In the genomic region with DNA sequence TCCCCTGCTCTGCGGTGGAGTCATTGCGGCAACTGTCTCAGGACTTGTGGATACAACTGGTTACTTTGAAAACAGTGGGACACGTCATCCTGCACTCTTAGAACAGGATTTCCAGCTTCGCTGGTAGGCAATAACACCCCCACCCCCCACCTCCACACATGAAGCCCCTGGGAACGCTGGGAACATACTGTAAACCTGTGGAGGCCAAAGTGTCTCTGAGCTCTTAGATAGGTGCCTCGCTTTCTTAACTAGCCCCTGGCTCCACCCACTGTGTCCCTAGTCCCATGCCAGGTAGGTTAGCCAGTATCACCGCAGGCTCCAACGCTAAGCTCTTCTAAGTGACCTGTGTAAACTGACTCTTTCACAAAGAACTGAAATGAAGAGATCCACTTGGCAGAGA, we compare ENCODE assay signal across 8 mouse cellular contexts.
A peak's percentile ranks its signal among the peaks of the same experiment; 100 is the strongest.
DNase-seq lines count a peak whose midpoint lies in the region; ATAC-seq and TF ChIP-seq lines count a peak whose summit lies in the region.

No protein-coding gene starts in this region.

- H3K36me3 ChIP-seq in thymus, adult 2 months (ENCODE audit: control insufficient read depth, insufficient read depth, low read length) = no peaks in the 10 kb centered on the region
- H3K36me3 ChIP-seq in hindbrain, embryonic 13.5 days = no peaks in the 10 kb centered on the region
- H3K36me3 ChIP-seq in liver, embryonic 11.5 days (ENCODE audit: control insufficient read depth, insufficient read depth, low read length) = no peaks in the 10 kb centered on the region
- no peaks in the 10 kb centered on the region for H3K36me3 ChIP-seq in small intestine, adult 2 months (ENCODE audit: control insufficient read depth, insufficient read depth, low read length)

- no peak; the same call in 1 of the 2 replicates for ATAC-seq in hindbrain, embryonic 13.5 days (ENCODE audit: low FRiP score)
- no peak for ATAC-seq in liver, embryonic 11.5 days (replicated peaks; ENCODE audit: low FRiP score)

- peak overlapping the region; percentile 61 for H3K4me2 ChIP-seq in hindbrain, embryonic 13.5 days
- no peak overlapping the region; the same call in 1 of the 2 replicates for H3K4me2 ChIP-seq in liver, embryonic 11.5 days

- H3K4me3 ChIP-seq in thymus, adult 2 months (ENCODE audit: control insufficient read depth, insufficient read depth, low read length) = peak overlapping the region; percentile 74
- peak overlapping the region; percentile 39; the same call in 1 of the 2 replicates for H3K4me3 ChIP-seq in hindbrain, embryonic 13.5 days
- no peak overlapping the region for H3K4me3 ChIP-seq in liver, embryonic 11.5 days (ENCODE audit: low read depth, low read length)
- H3K4me3 ChIP-seq in small intestine, adult 2 months (ENCODE audit: low read depth, low read length) = peak overlapping the region; percentile 75

- WGBS in thymus, adult 2 months = 62% methylated on average over 8 of the region's 8 CpGs
- WGBS in hindbrain, embryonic 13.5 days = 57% methylated on average over 8 of the region's 8 CpGs
- 48% methylated on average over 8 of the region's 8 CpGs for WGBS in liver, embryonic 11.5 days
- WGBS in small intestine, adult 2 months = 44% methylated on average over 8 of the region's 8 CpGs

- peak overlapping the region; percentile 72 for H3K9ac ChIP-seq in hindbrain, embryonic 13.5 days
- peak overlapping the region; percentile 47; the same call in 1 of the 2 replicates for H3K9ac ChIP-seq in liver, embryonic 11.5 days (ENCODE audit: low read depth, low read length)

- no peak for DNase-seq in thymus, adult 2 months
- DNase-seq in thymus, adult 18-20 months = no peak
- DNase-seq in liver, embryonic 11.5 days (ENCODE audit: low spot score) = no peak
- DNase-seq in frontal cortex, postnatal 14 days (ENCODE audit: low spot score in 2 of 2) = no peak
- DNase-seq in right cerebral cortex, adult 2 months (ENCODE audit: low spot score in 2 of 2) = no peak
- no peak for DNase-seq in thymus, postnatal 10 days (ENCODE audit: low spot score in 2 of 2)

- no peak for TF ChIP-seq CTCF in thymus, adult 2 months (IDR thresholded peaks at IDR 0.05; ENCODE audit: borderline replicate concordance, control insufficient read depth, extremely low read depth, insufficient read depth, low read length, poor library complexity)
- no peak for TF ChIP-seq CTCF in small intestine, adult 2 months (IDR thresholded peaks at IDR 0.05; ENCODE audit: extremely low read depth, insufficient read length, insufficient replicate concordance, low read depth, low read length)

- H3K9me3 ChIP-seq in hindbrain, embryonic 13.5 days = no peaks in the 10 kb centered on the region
- H3K9me3 ChIP-seq in liver, embryonic 11.5 days (ENCODE audit: control insufficient read depth, low read length) = no peaks in the 10 kb centered on the region

- no peaks in the 10 kb centered on the region for H3K27me3 ChIP-seq in thymus, adult 2 months (ENCODE audit: control insufficient read depth, insufficient read depth, low read length)
- peaks cover 89% of the 10 kb centered on the region for H3K27me3 ChIP-seq in hindbrain, embryonic 13.5 days
- H3K27me3 ChIP-seq in liver, embryonic 11.5 days (replicated peaks; ENCODE audit: control insufficient read depth, insufficient read depth, low read length) = peaks cover 49% of the 10 kb centered on the region
- H3K27me3 ChIP-seq in small intestine, adult 2 months (ENCODE audit: control insufficient read depth, insufficient read depth, low read length) = no peaks in the 10 kb centered on the region

- peak overlapping the region; percentile 56; the same call in 1 of the 2 replicates for H3K27ac ChIP-seq in thymus, adult 2 months (ENCODE audit: control insufficient read depth, insufficient read depth, low read length)
- peak overlapping the region; percentile 85 for H3K27ac ChIP-seq in hindbrain, embryonic 13.5 days
- H3K27ac ChIP-seq in liver, embryonic 11.5 days (ENCODE audit: low read depth, low read length) = no peak overlapping the region
- peak overlapping the region; percentile 66 for H3K27ac ChIP-seq in small intestine, adult 2 months (ENCODE audit: insufficient read depth, low read depth, low read length)

- H3K4me1 ChIP-seq in thymus, adult 2 months (replicated peaks; ENCODE audit: control insufficient read depth, insufficient read depth, low read length) = peaks cover 32% of the 10 kb centered on the region
- H3K4me1 ChIP-seq in hindbrain, embryonic 13.5 days (replicated peaks) = peaks cover 26% of the 10 kb centered on the region
- H3K4me1 ChIP-seq in liver, embryonic 11.5 days (replicated peaks; ENCODE audit: control insufficient read depth, insufficient read depth, low read length) = peaks cover 4% of the 10 kb centered on the region; the same call in 1 of the 2 replicates
- peaks cover 7% of the 10 kb centered on the region for H3K4me1 ChIP-seq in small intestine, adult 2 months (ENCODE audit: control insufficient read depth, insufficient read depth, insufficient read length, low read length)

- TF ChIP-seq POLR2A in thymus, adult 2 months (IDR thresholded peaks at IDR 0.05; ENCODE audit: control insufficient read depth, extremely low read depth, insufficient read depth, low read length, poor library complexity) = no peak
- TF ChIP-seq POLR2A in small intestine, adult 2 months (IDR thresholded peaks at IDR 0.05; ENCODE audit: low read depth, low read length) = no peak
